Mouse (Mus musculus) lung, embryonic 16.5 days (tissue): ENCODE measurements around the gene Slc3a1. TPM values are rescaled to one million over a fixed set of nuclear protein-coding genes. Genes with fewer than 3 reads are reported as not detected.

ENCODE experiments used
- ATAC-seq: fragments of 200-750 bp; cut with Nextera tagmentation; 2 replicates; pipeline ENCODE4 v1.8.0; 2017; ENCODE audit warnings: low read depth, mild to moderate bottlenecking, moderate library complexity
- H3K27ac ChIP-seq: fragments of 300-500 bp; sonication (generic); 2 replicates; pipeline ENCODE4 v1.5.1; 2014; ENCODE audit warnings: mild to moderate bottlenecking, control low read depth, low read length
- H3K27me3 ChIP-seq: fragments of 300-500 bp; sonication (generic); 2 replicates; pipeline ENCODE4 v1.6.1; 2014; ENCODE audit warnings: low read depth, low read length, mixed read lengths; ENCODE audit not compliant: control insufficient read depth, insufficient read depth
- H3K36me3 ChIP-seq: fragments of 300-500 bp; sonication (generic); 2 replicates; pipeline ENCODE4 v1.6.1; 2014; ENCODE audit warnings: low read length; ENCODE audit not compliant: control insufficient read depth, insufficient read depth
- H3K4me1 ChIP-seq: fragments of 300-500 bp; sonication (generic); replicated peaks from 2 replicates; pipeline ENCODE4 v1.6.1; 2014; ENCODE audit warnings: low read length, mixed read lengths; ENCODE audit not compliant: control insufficient read depth, insufficient read depth
- H3K4me2 ChIP-seq: fragments of 300-500 bp; sonication (generic); 2 replicates; pipeline ENCODE4 v1.6.1; 2014; ENCODE audit warnings: low read depth, low read length, control low read depth
- H3K4me3 ChIP-seq: fragments of 300-500 bp; sonication (generic); 2 replicates; pipeline ENCODE4 v1.5.1; 2014; ENCODE audit warnings: mild to moderate bottlenecking, low read length, control low read depth
- H3K9ac ChIP-seq: fragments of 300-500 bp; sonication (generic); 2 replicates; pipeline ENCODE4 v1.6.1; 2014; ENCODE audit warnings: low read length, control low read depth
- H3K9me3 ChIP-seq: fragments of 300-500 bp; sonication (generic); 2 replicates; pipeline ENCODE4 v1.6.1; 2016; ENCODE audit warnings: low read length; ENCODE audit not compliant: control insufficient read depth
- WGBS: fragments of 180-500 bp; shearing (Covaris S2); extraction: QIAGEN DNeasy Blood & Tissue Kit; methylation state at CpG from one replicate; pipeline ENCODE4 v1.1.7; 2014; 5-methylcytosine and 5-hydroxymethylcytosine counted together
- polyA plus RNA-seq: library from polyadenylated mRNA; unstranded; fragments of >200 nt; fragmentation: Nextera tagmentation; extraction: Ambion mirVana; gene quantifications from 2 replicates; pipeline ENCODE4 v1.2.1, GENCODE M21; 2015

Gene Slc3a1
- polyA plus RNA-seq, 1 experiment from 2014 or later: not detected

DNA sequence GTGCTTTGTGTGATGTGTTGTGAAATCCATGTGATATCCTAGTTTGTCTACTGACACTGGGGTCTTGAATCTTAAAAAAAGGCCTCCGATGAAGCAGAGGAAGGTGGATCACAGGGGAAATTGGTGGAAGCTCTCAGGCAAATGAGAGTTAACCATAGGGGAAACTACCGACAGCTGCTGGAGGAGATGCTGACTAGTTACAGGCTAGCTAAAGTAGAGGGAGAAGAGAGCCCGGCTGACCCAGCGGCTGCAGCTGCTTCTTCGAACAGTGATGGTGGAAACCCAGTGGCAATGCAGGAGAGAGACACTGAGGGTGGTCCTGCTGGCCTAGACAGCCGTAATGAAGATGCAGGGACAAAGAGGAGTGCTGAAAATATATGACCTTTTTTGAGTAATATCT is 14.7 kb upstream of the Slc3a1 start:
- H3K27me3 ChIP-seq: no peaks in the 10 kb centered on the region
- no peak overlapping the region for H3K9ac ChIP-seq
- H3K4me1 ChIP-seq: no peaks in the 10 kb centered on the region
- H3K4me2 ChIP-seq: no peak overlapping the region
- no peaks in the 10 kb centered on the region for H3K9me3 ChIP-seq
- H3K4me3 ChIP-seq: no peak overlapping the region
- WGBS: 84% methylated on average over 6 of the region's 6 CpGs
- ATAC-seq: no peak
- H3K27ac ChIP-seq: no peak overlapping the region
- peaks cover 6% of the 10 kb centered on the region for H3K36me3 ChIP-seq

DNA sequence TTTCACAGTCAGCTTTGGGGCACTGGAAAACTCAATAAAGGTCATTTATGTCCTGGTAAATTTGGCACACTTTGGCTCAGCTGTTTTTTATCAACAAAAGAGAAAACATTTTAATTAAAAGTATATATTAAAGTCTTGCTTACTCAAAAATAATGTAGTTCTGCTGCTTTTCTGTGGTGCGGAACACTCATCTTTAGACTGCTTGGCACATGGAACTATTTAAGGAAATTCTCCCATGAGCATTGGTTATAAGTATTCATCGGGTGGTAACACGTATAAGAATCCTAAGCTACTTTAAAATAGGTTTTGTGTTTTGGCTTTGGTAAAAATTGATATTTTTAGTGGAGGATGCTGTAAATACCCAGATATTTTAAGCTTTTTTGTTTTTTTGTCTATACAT is 13.5 kb upstream of the Slc3a1 start:
- Histone ChIP-seq H3K9ac (no peak overlapping the region), H3K27me3 (no peaks in the 10 kb centered on the region), H3K27ac (no peak overlapping the region), H3K4me2 (no peak overlapping the region), H3K4me1 (no peaks in the 10 kb centered on the region), H3K36me3 (peaks cover 6% of the 10 kb centered on the region), H3K9me3 (no peaks in the 10 kb centered on the region), H3K4me3 (no peak overlapping the region)
- 96% methylated on average over 3 of the region's 3 CpGs for WGBS
- no peak for ATAC-seq

GRCm38 (mm10) chr17:85018344-85018743 is 9.8 kb upstream of the Slc3a1 start:
- Histone ChIP-seq H3K27ac (no peak overlapping the region), H3K36me3 (no peaks in the 10 kb centered on the region), H3K4me3 (no peak overlapping the region), H3K4me2 (no peak overlapping the region), H3K9me3 (no peaks in the 10 kb centered on the region), H3K4me1 (no peaks in the 10 kb centered on the region), H3K27me3 (no peaks in the 10 kb centered on the region), H3K9ac (no peak overlapping the region)
- ATAC-seq: no peak
- 90% methylated on average over 3 of the region's 3 CpGs for WGBS

DNA sequence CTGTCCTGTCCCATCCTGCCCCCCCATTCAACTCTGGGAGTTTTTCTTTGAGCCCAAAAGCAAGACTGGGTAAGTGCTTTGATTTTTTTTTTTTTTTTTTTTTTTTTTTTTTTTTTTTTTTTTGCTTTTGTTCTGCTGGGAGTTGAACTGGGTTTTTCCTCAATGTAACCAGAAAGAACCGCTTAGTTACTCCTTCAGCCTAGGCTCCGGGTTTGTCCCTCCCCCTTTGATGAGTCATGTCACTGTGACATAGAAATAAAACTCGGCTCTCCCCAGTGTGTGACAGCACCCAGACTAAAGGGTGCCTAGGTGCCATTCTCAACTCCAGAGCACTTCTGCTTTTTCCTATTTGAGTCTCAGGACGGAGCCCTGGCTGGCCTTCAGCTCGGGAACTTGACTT is 9.4 kb upstream of the Slc3a1 start:
- Histone ChIP-seq H3K9me3 (no peaks in the 10 kb centered on the region), H3K4me1 (no peaks in the 10 kb centered on the region; the same call in 1 of the 2 replicates), H3K36me3 (no peaks in the 10 kb centered on the region), H3K9ac (no peak overlapping the region), H3K27me3 (no peaks in the 10 kb centered on the region), H3K4me3 (no peak overlapping the region), H3K4me2 (no peak overlapping the region), H3K27ac (no peak overlapping the region)
- ATAC-seq: no peak
- 79% methylated on average over 5 of the region's 5 CpGs for WGBS

- Histone ChIP-seq H3K27me3 (no peaks in the 10 kb centered on the region), H3K27ac (no peak overlapping the region), H3K9ac (no peak overlapping the region), H3K4me3 (no peak overlapping the region), H3K36me3 (no peaks in the 10 kb centered on the region), H3K9me3 (no peaks in the 10 kb centered on the region), H3K4me2 (no peak overlapping the region), H3K4me1 (no peaks in the 10 kb centered on the region; the same call in 1 of the 2 replicates)
- 80% methylated on average over 3 of the region's 3 CpGs for WGBS
- no peak for ATAC-seq
Observed at GRCm38 (mm10) chr17:85020343-85020742, 7.8 kb upstream of the Slc3a1 start.

GRCm38 (mm10) chr17:85023247-85024167 is 4.7 kb upstream of the Slc3a1 start:
- peak; percentile 53 for ATAC-seq
- Histone ChIP-seq H3K4me3 (no peak overlapping the region), H3K9ac (no peak overlapping the region), H3K27me3 (no peaks in the 10 kb centered on the region), H3K9me3 (no peaks in the 10 kb centered on the region), H3K4me2 (peak overlapping the region; percentile 21; the same call in 1 of the 2 replicates), H3K27ac (no peak overlapping the region), H3K36me3 (no peaks in the 10 kb centered on the region), H3K4me1 (no peaks in the 10 kb centered on the region; the same call in 1 of the 2 replicates)
- 50% methylated on average over 22 of the region's 22 CpGs for WGBS

- Histone ChIP-seq H3K27me3 (no peaks in the 10 kb centered on the region), H3K4me1 (no peaks in the 10 kb centered on the region; the same call in 1 of the 2 replicates), H3K27ac (no peak overlapping the region), H3K9ac (no peak overlapping the region), H3K4me3 (no peak overlapping the region), H3K36me3 (no peaks in the 10 kb centered on the region), H3K4me2 (no peak overlapping the region), H3K9me3 (no peaks in the 10 kb centered on the region)
- 0 out of 2 replicates have a peak, but pooled peaks have one; percentile 16 for ATAC-seq
- 82% methylated on average over 8 of the region's 8 CpGs for WGBS
Observed at GRCm38 (mm10) chr17:85024237-85024636, 3.9 kb upstream of the Slc3a1 start.

GRCm38 (mm10) chr17:85025151-85025550 is 3.0 kb upstream of the Slc3a1 start:
- H3K4me1 ChIP-seq: no peaks in the 10 kb centered on the region; the same call in 1 of the 2 replicates
- no peak overlapping the region for H3K4me3 ChIP-seq
- no peak overlapping the region for H3K9ac ChIP-seq
- no peaks in the 10 kb centered on the region for H3K9me3 ChIP-seq
- no peak for ATAC-seq
- 87% methylated on average over 6 of the region's 6 CpGs for WGBS
- H3K27me3 ChIP-seq: no peaks in the 10 kb centered on the region
- H3K27ac ChIP-seq: no peak overlapping the region
- no peak overlapping the region for H3K4me2 ChIP-seq
- no peaks in the 10 kb centered on the region for H3K36me3 ChIP-seq

DNA sequence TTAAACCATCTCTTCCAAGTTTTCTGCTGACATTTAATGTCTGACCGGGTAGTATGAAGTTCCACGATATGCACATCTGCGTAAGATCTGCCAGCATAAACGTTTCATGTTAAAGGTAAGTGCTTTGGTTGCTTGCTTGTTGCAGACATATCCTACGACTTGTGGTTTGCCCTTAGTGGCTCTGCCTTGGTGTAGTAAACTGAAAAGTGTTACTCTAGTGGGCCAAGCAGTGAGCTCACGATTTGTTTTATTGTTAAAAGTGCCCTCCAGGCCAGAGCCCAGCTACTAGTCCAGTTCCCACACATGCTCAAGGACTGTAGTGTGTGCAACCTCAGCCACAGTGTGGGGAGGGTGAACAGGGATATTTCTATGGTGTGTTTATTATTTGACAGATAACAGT is 1.7 kb upstream of the Slc3a1 start:
- H3K36me3 ChIP-seq: no peaks in the 10 kb centered on the region
- H3K4me1 ChIP-seq: no peaks in the 10 kb centered on the region; the same call in 1 of the 2 replicates
- no peaks in the 10 kb centered on the region for H3K9me3 ChIP-seq
- ATAC-seq: no peak
- no peak overlapping the region for H3K4me2 ChIP-seq
- H3K27me3 ChIP-seq: no peaks in the 10 kb centered on the region
- WGBS: 76% methylated on average over 6 of the region's 6 CpGs
- no peak overlapping the region for H3K4me3 ChIP-seq
- no peak overlapping the region for H3K27ac ChIP-seq
- H3K9ac ChIP-seq: no peak overlapping the region
